Mouse (Mus musculus) liver, embryonic 16.5 days (tissue): ENCODE results near the gene Ldlr. TPM values are rescaled to one million over a fixed set of nuclear protein-coding genes. Genes with fewer than 3 reads are reported as not detected.

ENCODE experiments used
- ATAC-seq: fragments of 200-750 bp; cut with Nextera tagmentation; 2 replicates; pipeline ENCODE4 v1.8.0; 2017; ENCODE audit warnings: low read depth, mild to moderate bottlenecking, moderate number of reproducible peaks, moderate library complexity
- H3K27ac ChIP-seq: fragments of 300-500 bp; sonication (generic); 2 replicates; pipeline ENCODE4 v1.5.1; 2014; ENCODE audit warnings: mild to moderate bottlenecking, low read length
- H3K27me3 ChIP-seq: fragments of 300-500 bp; sonication (generic); 2 replicates; pipeline ENCODE4 v1.6.1; 2014; ENCODE audit warnings: low read depth, low read length, mixed read lengths; ENCODE audit not compliant: control insufficient read depth, insufficient read depth
- H3K36me3 ChIP-seq: fragments of 300-500 bp; sonication (generic); 2 replicates; pipeline ENCODE4 v1.6.1; 2014; ENCODE audit warnings: mild to moderate bottlenecking; ENCODE audit not compliant: control insufficient read depth, insufficient read depth
- H3K4me1 ChIP-seq: fragments of 300-500 bp; sonication (generic); 2 replicates; pipeline ENCODE4 v1.6.1; 2014; ENCODE audit warnings: low read depth, low read length, mixed read lengths; ENCODE audit not compliant: control insufficient read depth
- H3K4me2 ChIP-seq: fragments of 300-500 bp; sonication (generic); 2 replicates; pipeline ENCODE4 v1.6.1; 2014; ENCODE audit warnings: low read depth, low read length, mixed read lengths
- H3K4me3 ChIP-seq: fragments of 300-500 bp; sonication (generic); 2 replicates; pipeline ENCODE4 v1.5.1; 2014; ENCODE audit warnings: low read depth, mild to moderate bottlenecking, low read length
- H3K9ac ChIP-seq: fragments of 300-500 bp; sonication (generic); 2 replicates; pipeline ENCODE4 v1.6.1; 2014; ENCODE audit warnings: low read depth, low read length
- H3K9me3 ChIP-seq: fragments of 300-500 bp; sonication (generic); replicated peaks from 2 replicates; pipeline ENCODE4 v1.6.1; 2016; ENCODE audit warnings: low read length; ENCODE audit not compliant: control insufficient read depth
- WGBS: fragments of 180-500 bp; shearing (Covaris S2); extraction: QIAGEN DNeasy Blood & Tissue Kit; methylation state at CpG from one replicate; pipeline ENCODE4 v1.1.7; 2014; ENCODE audit not compliant: insufficient replicate concordance; 5-methylcytosine and 5-hydroxymethylcytosine counted together
- polyA plus RNA-seq: library from polyadenylated mRNA; unstranded; fragments of >200 nt; fragmentation: Nextera tagmentation; extraction: Ambion mirVana; gene quantifications from 2 replicates; pipeline ENCODE4 v1.2.1, GENCODE M21; 2015

The Ldlr gene
- polyA plus RNA-seq, result 23.9 and 29.3 TPM in 2 replicates

DNA sequence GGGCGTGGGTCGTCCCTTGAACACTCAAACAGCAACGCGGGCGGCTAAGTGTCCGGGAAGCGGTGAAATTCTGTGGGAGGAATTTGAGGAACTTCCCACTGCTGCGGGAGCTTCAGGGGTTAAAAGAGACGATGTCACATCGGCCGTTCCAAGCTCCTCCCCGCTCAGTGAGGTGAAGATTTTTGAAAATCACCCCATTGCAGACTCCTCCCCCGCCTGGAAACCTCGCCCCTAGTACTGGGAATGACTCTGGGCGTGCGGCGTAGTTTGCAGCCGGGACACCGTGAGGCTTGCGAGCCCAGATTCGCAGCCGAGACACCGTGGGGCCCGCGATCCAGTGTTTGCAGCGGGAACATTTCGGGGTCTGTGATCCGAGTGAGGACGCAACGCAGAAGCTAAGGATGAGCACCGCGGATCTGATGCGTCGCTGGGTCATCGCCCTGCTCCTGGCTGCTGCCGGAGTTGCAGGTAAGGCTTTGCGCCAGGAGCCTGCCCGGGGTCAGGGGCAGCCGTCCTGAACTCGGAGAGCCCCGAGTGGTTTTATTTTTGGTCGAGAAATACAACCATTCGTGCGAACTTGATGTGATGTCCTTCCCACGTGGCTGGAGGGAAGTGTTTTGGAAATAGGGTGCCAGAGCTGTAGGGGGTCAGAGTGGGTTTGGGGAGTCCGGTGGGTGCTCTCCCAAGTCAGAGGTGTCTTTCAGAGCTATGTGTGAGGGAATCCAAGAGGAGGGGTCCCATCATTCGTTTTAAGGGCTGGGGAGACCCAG, at the start of gene Ldlr:
Gene Ldlr, plus strand, starts transcription at position 107 of the 770 bp plus-strand sequence.
- 0% methylated on average over 47 of the region's 47 CpGs for WGBS
- peak; percentile 81 for ATAC-seq
- Histone ChIP-seq H3K36me3 (no peaks in the 10 kb centered on the region), H3K4me3 (peak within 1 kb of the TSS; percentile 76), H3K27me3 (no peaks in the 10 kb centered on the region), H3K9ac (peak within 1 kb of the TSS; percentile 74), H3K4me2 (peak within 1 kb of the TSS; percentile 97), H3K9me3 (no peaks in the 10 kb centered on the region), H3K4me1 (peaks cover 44% of the 10 kb centered on the region), H3K27ac (peak within 1 kb of the TSS; percentile 88)

DNA sequence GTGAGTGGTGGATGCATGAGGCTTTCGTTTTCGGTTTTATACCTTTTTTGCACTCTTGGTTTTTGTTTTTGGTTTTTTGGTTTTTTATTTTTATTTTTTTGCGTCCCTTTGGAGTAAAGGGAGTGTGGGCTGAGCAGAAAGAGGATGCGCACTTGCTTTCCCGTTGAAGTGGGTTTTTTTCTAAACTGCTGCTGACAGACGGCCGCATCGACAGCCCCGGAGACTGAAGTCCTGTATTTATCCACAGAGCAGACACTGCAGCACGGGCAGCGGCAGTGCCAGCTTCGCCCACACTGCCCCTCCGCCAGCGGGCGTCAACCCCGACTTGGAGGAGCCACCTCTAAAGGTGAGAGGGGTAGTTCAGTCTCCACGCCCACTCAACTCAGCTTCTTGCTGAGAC, 45.6 kb upstream of the Ldlr start:
- Histone ChIP-seq H3K36me3 (peaks cover 70% of the 10 kb centered on the region), H3K9ac (no peak overlapping the region), H3K27me3 (no peaks in the 10 kb centered on the region), H3K9me3 (no peaks in the 10 kb centered on the region), H3K4me3 (no peak overlapping the region), H3K27ac (no peak overlapping the region), H3K4me1 (no peaks in the 10 kb centered on the region), H3K4me2 (no peak overlapping the region)
- WGBS, result 88% methylated on average over 17 of the region's 17 CpGs
- ATAC-seq, result no peak

DNA sequence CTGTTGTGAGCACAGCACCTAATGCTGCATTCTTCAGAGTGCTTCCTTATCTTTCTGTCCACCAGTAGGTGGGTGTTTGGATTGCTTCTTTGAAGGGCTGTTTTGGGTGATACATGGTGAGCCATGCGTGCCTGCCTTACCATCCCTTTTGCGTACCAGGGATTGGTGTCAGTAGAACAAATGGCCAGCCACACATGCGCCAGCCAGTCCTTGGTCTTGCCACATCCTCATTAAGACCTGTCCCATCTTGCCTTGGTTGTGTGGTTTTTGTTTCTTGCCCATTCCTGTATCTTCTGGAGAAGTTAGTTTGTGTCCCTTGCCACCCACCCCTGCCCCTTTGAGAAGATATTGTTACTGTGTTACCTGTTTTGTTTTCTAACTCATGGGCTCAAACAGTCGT, 42.8 kb upstream of the Ldlr start:
- Histone ChIP-seq H3K27me3 (no peaks in the 10 kb centered on the region), H3K4me1 (no peaks in the 10 kb centered on the region), H3K9ac (no peak overlapping the region), H3K4me3 (no peak overlapping the region), H3K4me2 (no peak overlapping the region), H3K27ac (no peak overlapping the region), H3K9me3 (no peaks in the 10 kb centered on the region), H3K36me3 (peaks cover 69% of the 10 kb centered on the region)
- 67% methylated on average over 4 of the region's 4 CpGs for WGBS
- ATAC-seq, result no peak

DNA sequence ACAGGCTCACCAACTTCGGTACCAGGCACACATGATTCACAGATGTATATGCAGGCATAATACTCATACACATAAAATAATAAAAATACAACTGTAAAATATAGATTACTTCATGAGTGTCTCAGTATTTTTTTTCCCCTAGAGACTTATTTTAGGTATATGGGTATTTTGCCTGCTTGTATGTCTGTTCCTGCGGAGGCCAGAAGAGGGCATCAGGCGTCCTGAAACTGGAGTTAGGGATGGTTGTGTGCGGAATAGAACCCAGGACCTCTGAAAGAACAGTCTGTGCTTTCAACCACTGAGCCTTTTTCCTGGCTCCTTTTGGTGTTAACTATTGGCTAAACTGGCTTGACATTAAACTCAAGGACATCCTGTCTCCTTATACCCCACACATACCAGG, 40.5 kb upstream of the Ldlr start:
- WGBS, result 75% methylated on average over 4 of the region's 4 CpGs
- H3K9ac ChIP-seq, result no peak overlapping the region
- no peak for ATAC-seq
- H3K27me3 ChIP-seq, result no peaks in the 10 kb centered on the region
- H3K9me3 ChIP-seq, result no peaks in the 10 kb centered on the region
- no peak overlapping the region for H3K4me2 ChIP-seq
- no peak overlapping the region for H3K27ac ChIP-seq
- H3K4me1 ChIP-seq, result no peaks in the 10 kb centered on the region
- H3K4me3 ChIP-seq, result no peak overlapping the region
- peaks cover 66% of the 10 kb centered on the region for H3K36me3 ChIP-seq

DNA sequence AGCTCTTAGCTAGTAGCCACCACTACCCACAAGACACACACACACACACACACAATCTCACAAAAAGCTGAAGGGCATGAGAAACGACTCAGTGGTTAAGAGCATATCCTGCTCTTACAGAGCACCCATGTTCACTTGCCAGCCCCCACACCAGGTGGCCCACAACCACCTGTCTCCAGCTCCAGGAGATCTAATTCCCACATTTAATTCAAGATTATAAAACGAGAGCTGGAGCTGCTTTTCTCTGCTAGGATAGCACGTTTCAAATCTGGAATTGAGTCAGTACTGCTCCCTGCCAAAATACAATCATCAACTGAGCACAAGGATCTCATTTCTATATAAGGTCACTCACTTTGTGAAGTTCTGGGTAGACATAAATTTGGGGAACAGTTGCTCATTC, 39.4 kb upstream of the Ldlr start:
- Histone ChIP-seq H3K9ac (no peak overlapping the region), H3K27me3 (no peaks in the 10 kb centered on the region), H3K4me1 (no peaks in the 10 kb centered on the region), H3K27ac (no peak overlapping the region), H3K9me3 (no peaks in the 10 kb centered on the region), H3K36me3 (peaks cover 56% of the 10 kb centered on the region), H3K4me3 (no peak overlapping the region), H3K4me2 (no peak overlapping the region)
- no peak for ATAC-seq
- WGBS, result 69% methylated on average over 3 of the region's 3 CpGs

DNA sequence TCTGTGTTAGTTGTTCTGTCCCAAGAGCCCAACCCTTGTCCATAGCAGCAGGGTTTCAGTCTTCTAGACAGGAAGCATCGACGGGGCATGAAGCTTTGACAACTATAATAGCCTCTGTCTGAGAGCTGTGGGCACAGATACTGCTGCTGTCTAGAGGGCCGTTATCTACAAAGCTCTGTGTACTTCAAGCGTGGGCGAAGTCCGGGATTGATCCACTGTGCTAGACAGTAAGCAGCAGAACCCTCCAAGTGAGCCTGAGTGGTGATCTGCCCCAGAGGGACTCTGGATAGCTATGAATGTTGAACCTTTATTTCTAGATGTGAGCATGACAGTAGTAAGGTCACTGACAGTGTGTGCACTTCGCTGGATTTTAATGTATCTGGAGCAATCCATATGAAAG, 34.7 kb upstream of the Ldlr start:
- H3K4me3 ChIP-seq, result no peak overlapping the region
- no peak overlapping the region for H3K9ac ChIP-seq
- no peaks in the 10 kb centered on the region for H3K4me1 ChIP-seq
- no peaks in the 10 kb centered on the region for H3K9me3 ChIP-seq
- WGBS, result 63% methylated on average over 7 of the region's 7 CpGs
- ATAC-seq, result peak; percentile 80
- 0 out of 2 replicates have a peak overlapping the region, but pooled peaks have one; percentile 23 for H3K27ac ChIP-seq
- no peak overlapping the region for H3K4me2 ChIP-seq
- H3K36me3 ChIP-seq, result peaks cover 32% of the 10 kb centered on the region
- H3K27me3 ChIP-seq, result no peaks in the 10 kb centered on the region

DNA sequence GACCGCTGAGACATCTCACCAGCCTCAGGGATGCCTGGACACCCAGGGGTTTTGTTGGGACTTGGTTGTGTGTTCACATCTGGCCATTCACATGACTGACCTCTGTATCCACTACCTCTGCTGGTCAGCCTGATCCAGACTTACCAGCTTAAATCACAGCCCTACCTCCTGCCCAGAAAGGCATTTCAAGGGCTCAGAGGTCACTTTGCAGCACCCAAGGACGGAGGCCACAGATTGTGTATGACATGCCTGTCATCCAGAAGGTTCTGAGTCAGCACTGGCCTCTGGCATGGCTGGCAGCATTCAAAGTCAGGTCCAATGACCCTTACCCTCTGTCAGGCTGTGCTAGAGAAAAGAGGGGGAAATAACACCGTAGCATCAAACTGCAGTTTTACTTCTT, 33.3 kb upstream of the Ldlr start:
- no peaks in the 10 kb centered on the region for H3K9me3 ChIP-seq
- ATAC-seq, result 0 out of 2 replicates have a peak, but pooled peaks have one; percentile 16
- H3K9ac ChIP-seq, result no peak overlapping the region
- 76% methylated on average over 3 of the region's 3 CpGs for WGBS
- H3K4me2 ChIP-seq, result no peak overlapping the region
- peaks cover 23% of the 10 kb centered on the region for H3K36me3 ChIP-seq
- H3K27ac ChIP-seq, result no peak overlapping the region
- H3K27me3 ChIP-seq, result no peaks in the 10 kb centered on the region
- H3K4me1 ChIP-seq, result no peaks in the 10 kb centered on the region; the same call in 1 of the 2 replicates
- H3K4me3 ChIP-seq, result no peak overlapping the region

DNA sequence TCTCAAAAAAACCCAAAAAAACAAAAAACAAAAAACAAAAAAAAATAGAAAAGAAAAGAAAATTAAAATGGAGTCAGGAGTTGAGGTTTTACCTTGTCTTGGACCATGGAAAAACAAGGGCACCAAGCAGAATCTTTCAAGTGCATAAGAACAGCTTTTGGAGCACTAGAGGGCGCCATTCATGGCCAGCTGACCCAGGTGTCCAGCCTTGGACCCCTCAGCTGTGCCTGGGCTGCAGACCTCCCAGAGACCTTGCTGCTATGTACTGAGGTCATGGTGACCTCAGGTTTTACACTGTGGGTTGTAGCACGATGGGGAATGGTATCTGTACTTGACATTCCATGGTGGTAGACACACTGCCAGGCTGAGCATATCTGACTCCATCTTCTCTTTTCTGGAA, 31.4 kb upstream of the Ldlr start:
- H3K9me3 ChIP-seq, result no peaks in the 10 kb centered on the region
- WGBS, result 52% methylated on average over 2 of the region's 2 CpGs
- no peak for ATAC-seq
- no peak overlapping the region for H3K4me3 ChIP-seq
- peaks cover 7% of the 10 kb centered on the region for H3K36me3 ChIP-seq
- H3K9ac ChIP-seq, result no peak overlapping the region
- no peak overlapping the region for H3K4me2 ChIP-seq
- H3K27ac ChIP-seq, result no peak overlapping the region
- no peaks in the 10 kb centered on the region for H3K27me3 ChIP-seq
- no peaks in the 10 kb centered on the region; the same call in 1 of the 2 replicates for H3K4me1 ChIP-seq

DNA sequence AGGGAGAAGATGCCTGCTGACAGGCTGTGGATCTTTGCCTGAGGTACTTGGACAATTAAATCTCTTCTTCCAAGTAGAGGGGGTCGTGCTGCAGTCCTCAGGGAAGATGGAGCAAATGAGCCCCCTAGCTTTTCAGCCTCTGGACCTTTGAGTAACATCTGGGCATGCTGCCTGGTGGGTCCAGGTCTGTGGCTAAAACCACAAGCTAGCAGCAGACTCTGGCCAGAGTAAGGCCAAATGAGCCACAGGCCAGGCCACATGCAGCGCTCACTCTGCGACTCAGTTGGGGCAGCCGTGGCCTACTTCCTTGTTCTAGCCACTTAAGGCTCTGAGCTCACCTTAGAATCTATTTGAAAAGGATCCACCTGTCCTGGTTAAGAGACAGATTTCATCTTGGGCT, 30.8 kb upstream of the Ldlr start:
- WGBS, result 89% methylated on average over 4 of the region's 4 CpGs
- H3K4me3 ChIP-seq, result no peak overlapping the region

More for the DNA sequence above, 30.8 kb upstream of the Ldlr start:
- no peak overlapping the region for H3K27ac ChIP-seq
- H3K9me3 ChIP-seq, result no peaks in the 10 kb centered on the region
- peaks cover 6% of the 10 kb centered on the region for H3K36me3 ChIP-seq
- no peak overlapping the region for H3K9ac ChIP-seq
- no peaks in the 10 kb centered on the region for H3K27me3 ChIP-seq
- no peak for ATAC-seq
- H3K4me2 ChIP-seq, result no peak overlapping the region
- no peaks in the 10 kb centered on the region; the same call in 1 of the 2 replicates for H3K4me1 ChIP-seq
